Mouse (Mus musculus): Measurements from ENCODE around the gene Slc25a30.

DNA sequence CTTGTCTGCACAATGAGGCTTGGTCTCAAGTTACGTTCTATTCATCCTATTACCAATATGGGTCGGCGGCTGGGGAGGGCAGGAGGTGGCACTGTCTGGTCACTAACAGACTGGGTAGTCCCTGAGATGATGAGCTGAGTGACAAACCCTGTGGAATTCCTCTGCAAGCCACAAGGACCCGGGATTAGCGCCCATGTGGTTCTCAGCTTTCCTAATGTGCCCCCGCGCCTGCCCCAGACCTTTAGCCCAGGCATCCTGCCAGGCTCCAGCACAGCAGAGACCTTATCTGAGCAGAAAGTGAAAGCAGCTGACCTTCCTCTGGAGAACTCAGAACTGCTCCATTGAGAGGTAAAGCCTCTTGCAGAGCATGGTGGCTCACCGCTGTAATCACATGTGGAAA is 21.0 kb upstream of the Slc25a30 start:
- TF ChIP-seq CTCF (IDR thresholded peaks at IDR 0.05; ENCODE audit: low read depth, low read length) (no peak), POLR2A (IDR thresholded peaks at IDR 0.05; ENCODE audit: insufficient read depth, low read length) (no peak), EP300 (IDR thresholded peaks at IDR 0.05; ENCODE audit: insufficient read depth, low read depth, low read length) (no peak)
